ENCODE assay signal across 8 mouse cellular contexts in genomic region chr11:85182617-85183283, GRCm38 (mm10). TPM values are rescaled to one million over a fixed set of nuclear protein-coding genes. Genes with fewer than 3 reads are reported as not detected.
DNase-seq lines count a peak whose midpoint lies in the region; ATAC-seq lines count a peak whose summit lies in the region.

No protein-coding gene starts in this region.

- H3K9me3 ChIP-seq in hindbrain, embryonic 13.5 days, result no peaks in the 10 kb centered on the region

- 7% methylated on average over 20 of the region's 20 CpGs for WGBS in hindbrain, embryonic 13.5 days

- ATAC-seq in hindbrain, embryonic 13.5 days (ENCODE audit: low FRiP score), result peak; percentile 94

- H3K36me3 ChIP-seq in hindbrain, embryonic 13.5 days, result peaks cover 4% of the 10 kb centered on the region; the same call in 1 of the 2 replicates

- DNase-seq in NIH3T3 (ENCODE audit: low read depth), result peak; percentile 74
- peak; percentile 72 for DNase-seq in cerebellum, adult 9-11 months
- DNase-seq in frontal cortex, postnatal 10 days (ENCODE audit: low spot score in 2 of 2), result peak; percentile 63 to 82
- DNase-seq in layer of hippocampus, postnatal 14 days (ENCODE audit: low spot score in 2 of 2), result peak; percentile 81 to 85
- peak; percentile 75 for DNase-seq in lung, postnatal 14 days
- DNase-seq in ovary, postnatal 36 days (ENCODE audit: low spot score), result peak; percentile 82
- peak; percentile 82 to 83 for DNase-seq in thymus, postnatal 36 days

- peak overlapping the region; percentile 38 for H3K4me3 ChIP-seq in hindbrain, embryonic 13.5 days

- H3K27me3 ChIP-seq in hindbrain, embryonic 13.5 days, result no peaks in the 10 kb centered on the region

- H3K27ac ChIP-seq in hindbrain, embryonic 13.5 days, result peak overlapping the region; percentile 60

- peak overlapping the region; percentile 71 for H3K9ac ChIP-seq in hindbrain, embryonic 13.5 days

- H3K4me2 ChIP-seq in hindbrain, embryonic 13.5 days, result peak overlapping the region; percentile 60

- peaks cover 11% of the 10 kb centered on the region; the same call in 1 of the 2 replicates for H3K4me1 ChIP-seq in hindbrain, embryonic 13.5 days (replicated peaks)

RNA-seq across cellular contexts. Expression of gene 1700125H20Rik, which starts 12.5 kb away (rescaled TPM):
- polyA plus RNA-seq in hindbrain, embryonic 13.5 days (2015; fragmentation: Nextera tagmentation; extraction: Ambion mirVana), result 1.4 and 1.6 TPM in 2 replicates
- total RNA-seq in layer of hippocampus, postnatal 14 days (2021), result under 1 TPM in 1 of 2 experiments, not detected in 1; 0.60 TPM

RNA-seq across cellular contexts. Expression of gene Usp32, which starts 42.8 kb away (rescaled TPM):
- 10.5 and 13.0 TPM in 2 replicates for polyA plus RNA-seq in hindbrain, embryonic 13.5 days (2015; fragmentation: Nextera tagmentation; extraction: Ambion mirVana)
- total RNA-seq in layer of hippocampus, postnatal 14 days (2021), result 10 to 100 TPM; 76.2 to 86.3 TPM

RNA-seq across cellular contexts. Expression of gene Appbp2, which starts 52.2 kb away (rescaled TPM):
- polyA plus RNA-seq in hindbrain, embryonic 13.5 days (2015; fragmentation: Nextera tagmentation; extraction: Ambion mirVana), result 44.0 and 46.3 TPM in 2 replicates
- 10 to 100 TPM; 54.0 to 58.8 TPM for total RNA-seq in layer of hippocampus, postnatal 14 days (2021)

Comparison
In these comparisons a context has a peak if more than half of its experiments do, and no peak if none do; other contexts are left out.
1. Peak in every context shown above with its lines: DNase-seq, ATAC-seq, H3K4me3 ChIP-seq and H3K27ac ChIP-seq.